Mouse (Mus musculus) c-Kit-positive CD71-positive TER-119-positive erythroid progenitor cells, embryonic 14.5 days (primary cell): Measurements from ENCODE around the gene Uggt1.
A peak's percentile ranks its signal among the peaks of the same experiment; 100 is the strongest.

Experiments used
- DNase-seq: peaks from one replicate; pipeline ENCODE4 v3.0.0-alpha.2; 2013; ENCODE audit warnings: low spot score

Gene Uggt1

DNA sequence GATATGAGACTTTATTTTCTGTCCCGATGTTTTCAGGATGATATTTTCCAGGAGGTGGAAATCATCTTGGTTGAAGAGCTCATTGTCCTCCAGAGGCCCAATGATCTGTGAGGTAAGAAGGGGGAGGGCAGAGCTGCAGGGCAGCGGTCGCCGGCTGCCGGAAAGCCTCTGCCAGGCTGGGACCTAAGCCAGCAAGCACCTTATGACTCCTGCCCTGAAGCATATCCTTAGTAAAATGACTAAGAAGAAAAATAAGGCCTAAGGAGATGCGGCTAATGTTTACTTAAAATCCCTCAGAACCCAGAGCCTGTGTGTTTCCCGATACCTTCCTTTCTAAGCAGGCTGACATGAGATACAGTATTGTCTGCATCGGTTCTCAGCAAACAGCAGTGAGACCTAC is 71.1 kb downstream of the Uggt1 start:
- no peak for DNase-seq

DNA sequence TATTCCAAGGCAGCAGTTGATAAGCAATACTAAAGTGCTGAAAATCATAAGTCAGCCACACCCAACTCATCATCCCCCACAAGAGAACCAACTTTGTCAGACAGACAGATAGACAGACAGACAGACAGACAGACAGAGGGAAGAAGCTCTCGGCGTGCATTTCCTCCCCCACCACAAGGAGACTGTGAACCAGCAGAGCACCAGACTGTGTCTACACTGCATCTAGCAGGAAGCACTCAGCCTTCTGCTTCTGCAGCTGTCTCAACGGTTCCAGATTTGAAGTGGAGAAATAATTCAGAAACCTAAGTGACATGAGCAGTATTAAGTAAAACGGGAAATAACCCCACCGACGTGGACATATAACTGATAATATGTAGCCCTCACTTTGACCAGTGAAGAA is 71.6 kb downstream of the Uggt1 start:
- no peak for DNase-seq

DNA sequence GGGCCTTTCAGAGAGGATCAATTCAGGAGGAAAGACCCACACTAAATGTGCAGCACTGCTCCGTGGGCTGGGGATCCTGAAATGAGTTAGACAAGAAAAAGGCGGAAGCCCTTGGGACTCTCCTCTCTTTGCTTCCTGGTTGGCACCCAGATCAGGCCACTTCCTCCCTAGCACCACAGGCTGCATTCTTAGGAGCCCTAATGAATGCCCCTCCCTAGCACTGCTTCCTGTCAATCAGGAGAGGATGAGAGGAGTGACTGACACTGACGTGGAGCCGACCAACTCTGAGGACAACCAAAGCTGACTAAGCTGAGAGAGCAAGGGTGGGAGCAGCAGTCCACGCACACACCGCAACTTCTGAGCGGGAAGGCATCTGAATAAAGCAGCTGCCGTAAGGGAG is 81.8 kb downstream of the Uggt1 start:
- no peak for DNase-seq

DNA sequence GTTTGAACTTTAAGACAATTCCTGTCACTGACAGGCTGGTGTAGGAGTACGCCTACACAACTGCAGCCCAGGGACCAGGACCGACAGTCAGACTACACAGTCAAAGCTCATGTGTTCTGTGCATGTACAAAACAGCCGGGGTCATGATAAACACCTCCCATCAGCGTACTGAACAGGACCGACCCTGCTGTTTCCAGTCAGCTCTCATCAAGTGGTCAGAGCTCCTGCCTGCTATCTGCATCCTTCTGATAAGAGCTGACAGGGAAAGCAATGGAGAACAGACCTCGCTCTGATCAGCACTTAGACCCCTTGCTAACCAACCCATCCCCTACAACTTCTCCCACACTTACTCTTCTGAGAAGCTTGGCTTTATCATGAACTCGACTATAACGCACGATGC is 83.3 kb downstream of the Uggt1 start:
- DNase-seq = peak; percentile 19

DNA sequence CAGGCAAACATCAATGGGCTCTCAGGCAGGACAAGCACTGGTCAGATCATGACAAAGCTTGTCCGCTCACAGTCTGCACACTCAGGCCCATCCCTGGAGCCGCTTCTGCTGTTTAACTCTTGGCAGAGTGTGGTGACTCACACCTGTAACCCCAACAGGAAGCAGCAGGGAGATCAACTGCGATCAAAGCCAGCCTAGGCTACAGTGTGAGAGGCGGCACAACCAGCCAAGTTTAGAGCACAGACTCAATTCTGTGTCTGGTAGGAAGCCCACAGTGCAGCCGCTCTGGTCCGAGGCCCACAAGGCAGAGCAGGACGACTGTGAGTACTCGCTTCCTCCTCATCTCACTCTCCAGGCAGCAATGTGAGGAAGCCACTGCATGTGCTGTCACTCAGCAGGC is 84.3 kb downstream of the Uggt1 start:
- DNase-seq = no peak

DNA sequence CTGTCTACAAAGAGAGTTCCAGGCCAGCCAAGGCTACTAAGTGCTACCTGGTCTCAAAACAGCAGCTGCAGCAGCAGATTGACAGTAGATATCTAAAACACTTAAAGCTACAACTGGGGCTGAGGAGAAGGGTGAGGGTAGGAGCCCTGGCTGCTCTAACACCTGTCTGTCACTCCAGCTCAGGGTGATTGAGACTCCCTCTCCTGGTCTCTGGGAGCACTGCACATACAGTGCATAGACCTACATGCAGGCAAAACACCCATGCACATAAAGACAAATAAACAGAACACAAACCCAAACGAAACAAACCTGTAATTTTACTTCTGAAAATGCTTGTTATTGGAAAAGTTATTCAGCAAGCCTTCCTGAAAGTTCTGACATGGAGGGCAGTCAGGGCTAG is 95.1 kb downstream of the Uggt1 start:
- peak; percentile 30 for DNase-seq

DNA sequence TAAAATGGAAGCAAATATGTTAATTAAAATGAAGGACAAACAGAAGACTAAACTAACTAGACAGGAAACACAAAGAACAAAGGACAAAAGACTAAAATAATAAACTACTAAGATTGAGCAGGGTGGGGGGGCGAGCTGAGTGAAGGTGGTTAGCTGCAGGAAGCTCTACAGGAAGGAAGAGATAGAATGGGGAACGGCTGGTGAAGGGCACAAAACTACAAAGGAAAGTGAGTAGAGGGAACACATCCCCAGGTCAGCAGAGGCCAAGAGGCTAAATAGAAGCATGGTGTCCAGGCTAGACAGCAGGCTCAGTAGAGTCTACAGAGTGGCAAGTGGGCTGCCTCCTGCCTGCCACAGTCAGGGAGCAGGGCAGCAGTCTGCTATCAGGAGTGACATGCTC is 95.7 kb downstream of the Uggt1 start:
- no peak for DNase-seq

DNA sequence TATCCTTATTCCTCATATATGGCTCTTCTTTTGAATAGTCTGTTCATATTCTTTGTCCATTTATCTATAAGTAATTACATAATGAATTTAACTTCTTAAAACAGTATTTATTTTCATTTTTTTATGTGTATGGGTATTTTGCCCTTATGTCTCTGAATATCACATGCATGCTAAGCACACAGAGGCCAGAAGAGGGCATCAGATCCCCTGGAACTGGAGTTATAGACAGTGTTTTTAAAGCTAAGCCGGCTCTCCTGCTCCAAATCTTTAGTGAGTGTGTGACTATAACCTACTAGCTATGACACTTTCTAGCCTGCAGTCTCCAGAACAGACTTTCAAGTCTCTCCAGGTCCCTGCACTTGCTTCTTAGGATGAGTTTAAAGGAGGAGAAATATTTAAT is 99.5 kb downstream of the Uggt1 start:
- peak; percentile 13 for DNase-seq

DNA sequence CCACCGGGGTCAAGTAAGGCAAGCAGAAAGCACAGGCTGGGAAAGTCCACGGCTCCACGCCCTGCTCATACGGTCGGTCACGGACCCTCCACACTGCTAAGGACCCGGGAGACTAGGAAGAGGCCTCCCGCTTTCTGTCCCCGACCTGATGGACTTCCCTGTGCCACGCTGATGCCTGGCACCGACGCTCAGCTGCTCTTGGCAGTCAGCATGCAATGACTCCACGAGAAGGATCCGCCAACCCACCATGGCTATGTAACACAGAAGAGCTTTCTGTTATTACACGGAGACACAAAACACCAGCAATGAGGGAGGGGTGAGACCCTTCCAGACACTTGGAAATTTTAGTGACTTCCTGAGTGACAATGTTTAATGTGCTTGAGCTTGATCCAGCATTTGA is 104.2 kb downstream of the Uggt1 start:
- no peak for DNase-seq

DNA sequence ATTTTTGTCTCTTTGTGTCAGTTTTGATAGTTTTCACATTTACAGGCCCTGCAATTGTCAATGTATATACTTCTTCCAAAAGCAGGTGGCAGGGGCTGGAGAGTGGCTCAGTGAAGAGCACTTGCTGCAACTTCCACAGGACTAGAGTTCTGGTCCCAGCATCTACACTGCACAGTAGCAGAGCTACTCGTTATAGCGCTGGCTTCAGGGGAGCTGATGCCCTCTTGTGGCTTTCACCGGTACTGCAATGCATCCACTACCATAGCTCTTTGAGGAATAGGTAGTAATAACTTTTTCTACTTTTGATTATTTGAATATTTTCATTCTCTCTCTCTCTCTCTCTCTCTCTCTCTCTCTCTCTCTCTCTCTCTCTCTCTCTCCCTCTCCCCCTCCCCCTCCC is 109.9 kb downstream of the Uggt1 start:
- peak; percentile 82 for DNase-seq

DNA sequence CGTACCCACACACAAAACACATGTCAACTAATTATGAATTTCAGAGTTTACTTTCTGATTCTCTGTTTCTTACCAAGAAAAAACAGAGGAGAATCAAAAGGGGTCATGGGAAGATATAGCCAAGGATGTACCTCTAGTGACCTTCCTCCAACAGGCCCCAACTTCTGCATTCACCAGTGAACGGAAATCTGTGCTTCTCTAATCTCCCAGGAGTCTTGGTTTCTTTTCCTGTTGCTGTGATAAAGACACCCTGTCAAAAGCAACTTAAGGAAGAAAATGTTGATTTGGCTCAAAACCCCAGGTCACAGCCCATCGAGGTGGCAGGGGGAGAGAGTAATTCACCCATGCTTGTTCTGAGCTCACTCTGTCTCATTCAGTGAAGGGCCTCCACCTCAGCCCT is 110.9 kb downstream of the Uggt1 start:
- DNase-seq = no peak

DNA sequence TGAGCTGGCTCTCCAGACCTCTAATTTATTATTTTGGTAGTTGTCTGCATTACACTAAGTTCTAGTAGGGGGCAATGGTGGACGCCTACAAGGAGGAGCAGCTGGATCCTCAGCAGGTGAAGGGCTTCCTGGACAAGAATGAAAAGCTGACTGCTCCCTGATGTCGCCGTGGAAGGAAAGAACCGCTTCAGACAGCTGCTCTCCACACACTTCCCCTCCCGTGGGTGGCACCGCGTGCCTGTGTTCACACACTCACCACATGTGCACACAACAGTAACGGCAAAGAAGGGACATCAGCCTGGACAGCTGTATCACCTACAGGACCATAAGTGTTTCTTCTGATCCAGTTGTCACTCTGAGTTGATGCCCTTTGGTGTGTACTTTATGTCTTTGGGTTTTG is 111.5 kb downstream of the Uggt1 start:
- no peak for DNase-seq

DNA sequence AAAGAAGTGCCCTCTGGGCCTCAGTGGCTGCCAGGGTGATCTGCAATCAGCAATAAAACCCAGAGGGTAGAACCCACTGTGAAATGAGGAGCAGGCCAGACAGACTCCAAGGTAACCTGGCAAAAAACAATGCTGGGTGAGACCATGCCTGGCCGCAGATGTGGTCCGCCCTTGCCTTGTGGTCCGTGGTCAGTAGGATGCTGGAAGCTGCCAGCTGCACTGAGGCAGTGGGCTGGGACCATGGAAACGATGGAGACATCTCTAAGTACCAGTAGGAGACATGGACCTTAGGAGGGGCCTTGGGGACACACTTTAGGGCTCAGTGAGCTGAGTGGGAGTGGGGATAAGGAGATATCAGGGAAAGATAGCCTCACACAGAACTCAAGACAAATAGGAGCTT is 112.3 kb downstream of the Uggt1 start:
- DNase-seq = no peak

DNA sequence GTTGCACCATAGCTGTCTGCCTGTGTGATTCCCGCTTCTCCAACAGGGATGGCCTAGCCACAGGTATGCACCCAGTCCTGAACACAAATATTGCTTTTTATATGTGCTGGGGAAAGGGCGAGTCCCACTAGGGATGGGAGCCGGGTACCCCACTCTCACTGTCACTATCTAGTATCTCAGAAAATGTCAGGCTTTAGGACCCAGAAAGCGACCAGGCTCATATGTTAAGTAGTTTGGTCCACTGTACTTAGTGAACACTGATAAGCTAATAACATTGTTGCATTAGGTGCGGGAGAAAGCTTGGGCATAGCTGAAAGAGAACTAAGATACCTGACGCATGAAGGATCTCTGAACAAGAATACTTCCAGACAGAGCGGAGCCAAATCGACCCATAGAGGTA is 112.8 kb downstream of the Uggt1 start:
- peak; percentile 62 for DNase-seq

DNA sequence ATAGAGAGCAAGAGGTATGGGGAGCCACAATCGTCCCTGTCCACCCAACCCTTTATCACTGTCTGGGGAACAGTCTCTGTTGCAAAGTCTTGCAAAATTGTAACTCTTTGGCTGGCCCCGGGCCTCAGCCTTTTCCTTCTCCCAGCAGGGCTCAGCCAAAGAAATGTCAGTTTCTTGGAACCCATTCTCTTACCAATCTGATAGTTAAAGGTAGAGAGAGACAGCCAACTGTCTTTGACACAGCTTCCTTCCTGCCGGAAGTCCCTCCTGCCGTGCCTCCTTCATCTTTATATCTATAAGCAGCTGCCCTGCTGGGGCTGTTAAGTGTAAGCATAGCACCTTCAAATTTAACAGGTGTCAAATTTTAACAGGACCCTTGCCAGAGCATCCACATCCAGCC is 113.4 kb downstream of the Uggt1 start:
- peak; percentile 20 for DNase-seq

DNA sequence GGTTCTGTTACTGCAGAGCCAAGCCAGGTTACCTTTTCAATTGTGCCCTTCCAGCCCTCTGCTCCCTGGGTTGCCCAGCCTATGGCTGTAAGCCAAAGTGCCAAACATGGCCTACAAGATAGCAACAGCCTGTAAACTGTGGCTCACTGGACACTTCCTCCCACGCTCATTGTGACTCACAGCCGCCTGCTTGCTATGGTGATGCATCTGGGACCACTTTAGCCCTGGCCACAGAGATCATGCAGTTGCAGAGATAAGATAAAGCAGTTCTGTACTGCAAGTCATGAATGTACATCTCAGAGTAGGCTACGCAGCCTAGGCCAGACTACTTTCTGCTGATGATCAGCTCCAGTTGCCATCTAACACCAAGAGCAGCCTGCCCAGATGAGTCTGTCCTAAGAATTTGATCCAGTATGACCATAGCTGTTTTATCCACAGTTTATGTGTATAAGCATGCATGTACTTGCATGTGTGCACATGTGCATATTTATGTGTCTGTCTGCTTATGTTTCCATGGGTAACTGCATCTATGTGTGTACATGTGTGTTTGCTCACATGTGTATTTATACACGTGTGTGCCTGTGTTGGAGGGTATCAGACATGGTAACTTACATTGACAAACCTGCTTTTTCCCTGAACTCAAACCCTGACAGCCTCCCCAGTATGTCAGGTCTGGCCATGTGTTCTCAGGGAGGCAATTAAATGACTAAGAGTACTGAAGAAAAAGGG is 114.0 kb downstream of the Uggt1 start:
- peak; percentile 75 for DNase-seq

DNA sequence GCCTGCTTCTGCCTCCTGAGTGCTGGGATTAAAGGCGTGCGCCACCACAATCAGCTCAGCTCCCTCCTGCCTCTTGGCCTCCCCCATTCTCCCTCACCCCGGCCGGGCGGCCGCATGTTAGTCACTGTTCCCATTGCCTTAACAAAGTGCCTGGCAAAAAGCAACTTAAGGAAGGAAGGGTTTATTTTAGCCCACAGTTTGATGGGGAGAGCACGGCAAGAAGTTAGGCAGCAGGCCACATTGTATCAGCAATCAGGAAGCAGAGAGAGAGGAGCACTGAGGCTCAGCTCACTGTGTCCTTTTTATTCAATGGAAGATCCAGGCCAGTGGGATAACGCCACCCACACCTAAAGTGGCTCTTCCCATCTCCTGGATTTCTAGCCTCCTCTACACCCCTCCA is 114.6 kb downstream of the Uggt1 start:
- DNase-seq = no peak

DNA sequence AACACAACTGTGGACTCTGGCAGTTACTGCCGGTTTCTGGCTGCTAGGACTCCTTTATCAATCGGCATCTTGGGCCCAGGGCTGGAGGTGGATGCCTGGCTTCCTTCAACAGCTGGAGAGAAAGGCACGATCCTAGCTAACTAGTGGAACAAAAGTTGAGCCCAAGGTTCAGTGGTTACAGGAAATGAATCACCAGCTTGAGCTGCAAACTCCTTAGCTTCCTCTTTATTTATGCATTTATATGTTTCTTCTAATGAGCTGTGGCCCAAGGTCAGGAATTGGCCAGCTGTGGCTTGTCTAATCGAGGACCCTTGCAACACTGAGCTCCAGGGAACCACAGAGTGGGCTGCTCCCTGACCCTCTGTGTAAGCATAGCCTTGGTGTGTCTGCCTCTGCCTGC is 115.4 kb downstream of the Uggt1 start:
- no peak for DNase-seq

DNA sequence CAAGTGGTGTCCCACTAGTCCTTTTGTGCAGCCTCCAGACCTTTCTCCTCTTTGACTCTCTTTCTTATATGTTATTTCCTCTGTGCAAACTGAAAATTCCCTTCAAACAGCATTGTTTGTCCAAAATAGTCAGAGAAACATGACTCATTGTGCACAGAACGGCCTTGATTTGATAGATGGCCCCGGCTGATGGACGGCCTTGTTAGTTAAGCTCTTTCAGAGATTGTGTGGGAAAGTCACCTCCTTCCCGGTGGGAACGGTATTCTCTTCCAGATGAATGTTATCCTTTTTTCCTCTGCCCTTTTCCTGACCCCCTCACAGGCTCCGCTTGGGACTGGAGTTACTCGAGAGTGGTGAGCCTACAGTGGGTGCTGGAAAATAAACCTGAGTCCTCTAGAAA is 119.4 kb downstream of the Uggt1 start:
- no peak for DNase-seq

DNA sequence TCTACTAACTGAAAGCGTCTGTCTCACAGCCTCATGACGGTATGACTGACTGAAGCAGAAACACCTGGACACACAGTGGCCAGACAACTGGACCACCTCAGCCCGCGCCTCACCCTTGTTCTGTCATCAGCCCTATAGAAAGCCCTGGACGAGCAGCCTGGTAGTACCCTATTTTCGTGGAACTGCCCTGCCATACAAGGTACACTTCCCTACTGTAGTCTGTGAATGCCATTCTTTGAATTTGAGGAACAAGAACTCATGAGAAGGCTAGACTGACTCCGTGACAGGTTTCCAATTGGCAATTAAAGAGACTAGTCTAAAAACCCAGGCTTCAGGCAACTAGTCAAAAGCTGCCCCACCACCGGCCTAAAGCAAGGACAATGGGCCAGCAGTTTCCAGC is 123.3 kb downstream of the Uggt1 start:
- no peak for DNase-seq

DNA sequence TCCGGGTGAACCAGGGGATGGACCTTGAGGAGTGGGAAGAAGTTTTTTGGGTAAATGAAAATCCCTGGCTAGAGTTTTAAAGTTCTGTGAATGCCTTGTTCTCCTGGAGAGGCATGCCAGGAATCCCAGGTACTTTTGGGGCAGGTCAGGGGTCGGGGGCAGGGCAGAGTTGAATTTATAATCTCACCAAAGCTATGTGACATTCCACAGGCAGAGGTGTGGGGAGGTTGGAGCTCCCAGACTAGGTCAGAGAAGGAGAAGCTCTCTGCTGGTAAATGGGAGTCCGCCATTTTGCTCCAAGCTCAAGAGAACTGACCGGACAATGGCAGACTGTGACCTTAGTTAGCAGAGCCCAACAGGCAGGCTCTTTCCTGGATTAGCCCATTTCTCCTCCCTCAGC is 125.1 kb downstream of the Uggt1 start:
- DNase-seq = no peak

DNA sequence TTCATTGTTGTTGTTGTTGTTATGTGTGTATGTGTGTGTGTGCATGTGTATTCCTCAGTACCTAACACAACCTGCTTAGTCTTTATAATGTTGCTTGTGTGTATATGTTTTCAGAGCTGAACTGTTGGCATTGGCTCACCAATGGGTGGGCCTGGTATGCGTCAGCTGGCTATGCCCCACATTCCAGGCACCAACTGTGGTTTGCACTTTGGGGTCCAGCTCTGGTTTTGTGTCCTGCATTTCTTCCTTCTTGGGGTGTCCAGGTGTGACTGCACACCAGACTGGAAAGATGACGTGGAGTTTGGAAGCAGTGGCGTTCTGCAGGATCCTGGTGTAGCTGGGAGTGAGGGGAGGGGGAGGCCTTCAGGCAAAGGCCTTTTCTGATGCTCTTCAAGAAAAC is 125.6 kb downstream of the Uggt1 start:
- no peak for DNase-seq

DNA sequence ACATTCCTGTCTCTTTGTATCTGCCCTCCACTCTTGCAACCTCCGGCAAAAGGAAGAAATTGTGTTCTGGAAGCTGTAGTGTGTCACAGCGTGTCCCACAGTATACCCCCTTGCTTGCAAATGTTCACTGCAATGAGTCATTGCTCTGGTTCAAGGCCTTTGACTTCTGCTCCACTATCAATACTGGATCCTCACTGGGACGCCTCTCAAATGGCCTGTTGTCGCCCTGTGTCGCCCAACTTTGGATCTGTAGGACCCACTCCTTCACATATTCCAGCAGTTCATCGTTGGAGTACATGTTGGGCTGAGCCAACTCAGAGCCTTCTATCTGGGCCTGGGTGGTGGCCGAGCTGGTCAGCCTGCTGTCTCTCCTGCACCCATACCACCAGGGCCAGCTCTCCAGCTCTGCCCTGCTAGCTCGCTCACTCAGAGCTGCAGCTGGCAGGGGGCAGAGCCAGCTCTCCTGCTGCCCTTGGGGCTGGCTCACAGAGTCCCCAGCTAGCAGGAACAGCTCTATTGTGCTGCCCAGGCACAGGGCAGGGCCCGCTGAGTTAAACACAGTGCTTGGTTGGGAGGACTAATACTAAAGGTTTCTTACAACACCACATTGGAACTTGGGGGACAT is 126.3 kb downstream of the Uggt1 start:
- no peak for DNase-seq

DNA sequence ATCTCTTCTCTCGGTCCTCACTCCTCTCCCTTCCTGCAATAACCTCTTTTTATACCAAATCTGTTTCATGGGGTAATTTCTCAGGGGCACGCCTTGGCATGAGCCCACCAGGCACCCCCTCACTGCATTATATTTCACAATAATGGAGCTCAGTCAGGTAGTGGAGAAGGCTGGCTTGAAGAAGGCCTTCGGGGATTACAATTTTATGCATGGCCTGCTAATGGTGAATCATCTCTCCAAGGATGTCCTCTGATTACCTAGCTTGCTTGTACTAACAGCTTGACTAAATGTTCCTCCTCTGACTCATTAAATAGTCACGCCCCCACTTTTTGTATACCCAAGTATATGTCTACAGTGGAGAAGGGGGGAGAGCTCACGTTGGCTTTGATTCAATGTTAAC is 128.0 kb downstream of the Uggt1 start:
- no peak for DNase-seq
